Mouse (Mus musculus) spleen, adult 2 months (tissue): ENCODE results near the gene Unc5a.

ENCODE experiments used
- CTCF ChIP-seq: fragments of 200-500 bp; IDR thresholded peaks from 2 replicates; pipeline ENCODE4 v1.5.1; 2011; ENCODE audit warnings: mild to moderate bottlenecking, inconsistent platforms; ENCODE audit not compliant: insufficient read depth, insufficient read length, insufficient replicate concordance; ENCODE audit errors: extremely low read depth
- POLR2A ChIP-seq: fragments of 200-500 bp; IDR thresholded peaks from 2 replicates; pipeline ENCODE4 v1.6.1; 2011; ENCODE audit warnings: low read depth, low read length, inconsistent platforms

GRCm38 (mm10) chr13:54916644-54917043, 32.6 kb upstream of the Unc5a start:
- no peak for TF ChIP-seq POLR2A
- no peak for TF ChIP-seq CTCF
